Comparison of ENCODE assay signal across 32 mouse cellular contexts in genomic region chr9:38744619-38745315, GRCm38 (mm10). TPM values are rescaled to one million over a fixed set of nuclear protein-coding genes. Genes with fewer than 3 reads are reported as not detected.
A peak's percentile ranks its signal among the peaks of the same experiment; 100 is the strongest.
DNase-seq lines count a peak whose midpoint lies in the region; ATAC-seq lines count a peak whose summit lies in the region.
"Had no signal": no experiment of that assay in that cellular context is flagged by ENCODE, and none has a peak within 500 bp of the region (broad histone marks: within the 10 kb centered on the region; RNA-seq: fewer than 3 reads in every experiment).

No protein-coding gene starts in this region.

- H3K27me3 ChIP-seq in heart, embryonic 12.5 days (replicated peaks) = no peaks in the 10 kb centered on the region
- H3K27me3 ChIP-seq in liver, embryonic 15.5 days = no peaks in the 10 kb centered on the region
- H3K27me3 ChIP-seq: forebrain, embryonic 12.5 days; heart, embryonic 13.5 days; hindbrain, embryonic 13.5 days; limb, embryonic 15.5 days; neural tube, embryonic 15.5 days had no signal

- peaks cover 11% of the 10 kb centered on the region; the same call in 1 of the 2 replicates for H3K36me3 ChIP-seq in heart, embryonic 12.5 days
- H3K36me3 ChIP-seq in liver, embryonic 15.5 days (replicated peaks) = no peaks in the 10 kb centered on the region
- H3K36me3 ChIP-seq: forebrain, embryonic 12.5 days; hindbrain, embryonic 13.5 days; neural tube, embryonic 15.5 days had no signal

- DNase-seq in heart, postnatal 4 days = no peak
- no peak for DNase-seq in T-cell, adult 2 months (ENCODE audit: low spot score)
- DNase-seq in testis, postnatal 14 days (ENCODE audit: low spot score) = no peak
- no peak for DNase-seq in right cerebral cortex, postnatal 10 days (ENCODE audit: low spot score in 2 of 2)
- DNase-seq: cerebellum, adult 9-10 months; gastrocnemius, postnatal 25 days; heart, adult 18-20 months; kidney, adult 11 months; left cerebral cortex, postnatal 4 days; right cerebral cortex, adult 18-20 months; thymus, postnatal 14 days had no signal

- H3K27ac ChIP-seq in heart, embryonic 12.5 days (ENCODE audit: poor library complexity, severe bottlenecking) = no peak overlapping the region
- peak overlapping the region; percentile 52; the same call in 1 of the 2 replicates for H3K27ac ChIP-seq in liver, embryonic 15.5 days (replicated peaks)
- H3K27ac ChIP-seq: forebrain, embryonic 12.5 days; heart, embryonic 13.5 days; hindbrain, embryonic 13.5 days; kidney, postnatal 0 days; limb, embryonic 15.5 days; macrophage; neural tube, embryonic 15.5 days had no signal

- no peak overlapping the region for H3K4me3 ChIP-seq in heart, embryonic 12.5 days
- no peak overlapping the region for H3K4me3 ChIP-seq in liver, embryonic 15.5 days (replicated peaks)
- H3K4me3 ChIP-seq: forebrain, embryonic 12.5 days; heart, embryonic 13.5 days; hindbrain, embryonic 13.5 days; limb, embryonic 15.5 days; neural tube, embryonic 15.5 days had no signal

- H3K4me2 ChIP-seq in heart, embryonic 12.5 days = no peak overlapping the region
- H3K4me2 ChIP-seq in liver, embryonic 15.5 days = peak overlapping the region; percentile 16
- H3K4me2 ChIP-seq: forebrain, embryonic 12.5 days; heart, embryonic 13.5 days; hindbrain, embryonic 13.5 days; limb, embryonic 15.5 days; midbrain, embryonic 11.5 days; neural tube, embryonic 15.5 days had no signal

- 0 out of 2 replicates have a peak, but pooled peaks cover 3% of the 10 kb centered on the region for H3K4me1 ChIP-seq in heart, embryonic 12.5 days (replicated peaks)
- peaks cover 15% of the 10 kb centered on the region; the same call in 1 of the 2 replicates for H3K4me1 ChIP-seq in liver, embryonic 15.5 days (replicated peaks)
- H3K4me1 ChIP-seq: forebrain, embryonic 12.5 days; heart, embryonic 13.5 days; hindbrain, embryonic 13.5 days; limb, embryonic 15.5 days; neural tube, embryonic 15.5 days had no signal

- H3K9me3 ChIP-seq in heart, embryonic 12.5 days (replicated peaks) = no peaks in the 10 kb centered on the region
- no peaks in the 10 kb centered on the region for H3K9me3 ChIP-seq in liver, embryonic 15.5 days (replicated peaks)
- H3K9me3 ChIP-seq: forebrain, embryonic 12.5 days; heart, embryonic 13.5 days; hindbrain, embryonic 13.5 days; limb, embryonic 15.5 days; neural tube, embryonic 15.5 days had no signal

- H3K9ac ChIP-seq in heart, embryonic 12.5 days = no peak overlapping the region
- no peak overlapping the region for H3K9ac ChIP-seq in liver, embryonic 15.5 days
- H3K9ac ChIP-seq: forebrain, embryonic 12.5 days; heart, embryonic 13.5 days; hindbrain, embryonic 13.5 days; limb, embryonic 15.5 days; neural tube, embryonic 15.5 days had no signal

- ATAC-seq in heart, embryonic 12.5 days (ENCODE audit: insufficient number of reproducible peaks, low FRiP score) = peak; percentile 33; the same call in 1 of the 2 replicates
- peak; percentile 92 for ATAC-seq in erythroid progenitor cell, adult 5-6 weeks (replicated peaks; ENCODE audit: low FRiP score, poor library complexity, severe bottlenecking)
- peak; percentile 98 for ATAC-seq in liver, embryonic 15.5 days (ENCODE audit: insufficient read depth)

- WGBS in heart, embryonic 12.5 days = 63% methylated on average over 4 of the region's 4 CpGs
- WGBS in liver, embryonic 15.5 days (ENCODE audit: insufficient replicate concordance) = 37% methylated on average over 4 of the region's 4 CpGs

RNA-seq across cellular contexts. Expression of gene Olfr920, which starts 7.3 kb away (rescaled TPM):
- 0.03 TPM in 1 of 2 replicates, not detected in the other for polyA plus RNA-seq in heart, embryonic 12.5 days (2016; fragmentation: Nextera tagmentation; extraction: Ambion mirVana)
- under 1 TPM; 0.07 to 0.14 TPM for total RNA-seq in heart, postnatal 4 days (2021)
- not detected in 2 replicates for total RNA-seq in erythroid progenitor cell, adult 5-6 weeks (2015; ENCODE audit: low replicate concordance)
- total RNA-seq in erythroid progenitor cell, adult 5-6 weeks (2017; ENCODE audit: low replicate concordance) = 0.26 TPM in 1 of 2 replicates, not detected in the other
- polyA plus RNA-seq in liver, embryonic 15.5 days (2015; fragmentation: Nextera tagmentation; extraction: Ambion mirVana) = 0.02 TPM in 1 of 2 replicates, not detected in the other
- total RNA-seq: layer of hippocampus, postnatal 10 days had no signal
- polyA plus RNA-seq: embryonic facial prominence, embryonic 11.5 days; forebrain, embryonic 12.5 days; hindbrain, embryonic 13.5 days; lung, embryonic 16.5 days; midbrain, embryonic 11.5 days; neural tube, embryonic 15.5 days had no signal

RNA-seq across cellular contexts. Expression of gene Vwa5a, which starts 26.7 kb away (rescaled TPM):
- polyA plus RNA-seq in heart, embryonic 12.5 days (2016; fragmentation: Nextera tagmentation; extraction: Ambion mirVana) = 19.3 and 21.3 TPM in 2 replicates
- total RNA-seq in heart, postnatal 4 days (2021) = 10 to 100 TPM; 25.9 to 27.5 TPM
- 5.4 and 8.8 TPM in 2 replicates for total RNA-seq in erythroid progenitor cell, adult 5-6 weeks (2015; ENCODE audit: low replicate concordance)
- total RNA-seq in erythroid progenitor cell, adult 5-6 weeks (2017; ENCODE audit: low replicate concordance) = 3.9 and 5.1 TPM in 2 replicates
- 7.8 and 8.2 TPM in 2 replicates for polyA plus RNA-seq in liver, embryonic 15.5 days (2015; fragmentation: Nextera tagmentation; extraction: Ambion mirVana)

RNA-seq across cellular contexts. Expression of gene Olfr921, which starts 28.1 kb away (rescaled TPM):
- polyA plus RNA-seq in heart, embryonic 12.5 days (2016; fragmentation: Nextera tagmentation; extraction: Ambion mirVana) = not detected in 2 replicates
- total RNA-seq in heart, postnatal 4 days (2021) = not detected
- total RNA-seq in erythroid progenitor cell, adult 5-6 weeks (2015; ENCODE audit: low replicate concordance) = not detected in 2 replicates
- not detected in 2 replicates for total RNA-seq in erythroid progenitor cell, adult 5-6 weeks (2017; ENCODE audit: low replicate concordance)
- polyA plus RNA-seq in liver, embryonic 15.5 days (2015; fragmentation: Nextera tagmentation; extraction: Ambion mirVana) = not detected in 2 replicates
- total RNA-seq: adrenal gland, adult 18-20 months; adrenal gland, postnatal 4 days; gastrocnemius, postnatal 25 days; heart, adult 18-20 months; heart, postnatal 25 days; layer of hippocampus, postnatal 10 days; left cerebral cortex, adult 8-10 months; left cerebral cortex, postnatal 4 days; midbrain, postnatal 0 days had no signal
- polyA plus RNA-seq: cortical plate, adult 2 months; embryonic facial prominence, embryonic 11.5 days; forebrain, embryonic 12.5 days; heart, embryonic 13.5 days; hindbrain, embryonic 13.5 days; kidney, postnatal 0 days; large intestine, adult 2 months; limb, embryonic 15.5 days; lung, embryonic 16.5 days; macrophage; midbrain, embryonic 11.5 days; midbrain, postnatal 0 days; neural tube, embryonic 15.5 days had no signal

RNA-seq across cellular contexts. Expression of gene Olfr919, which starts 41.3 kb away (rescaled TPM):
- not detected in 2 replicates for polyA plus RNA-seq in heart, embryonic 12.5 days (2016; fragmentation: Nextera tagmentation; extraction: Ambion mirVana)
- not detected for total RNA-seq in heart, postnatal 4 days (2021)
- total RNA-seq in erythroid progenitor cell, adult 5-6 weeks (2015; ENCODE audit: low replicate concordance) = not detected in 2 replicates
- total RNA-seq in erythroid progenitor cell, adult 5-6 weeks (2017; ENCODE audit: low replicate concordance) = not detected in 2 replicates
- not detected in 2 replicates for polyA plus RNA-seq in liver, embryonic 15.5 days (2015; fragmentation: Nextera tagmentation; extraction: Ambion mirVana)
- total RNA-seq: adrenal gland, adult 18-20 months; adrenal gland, postnatal 4 days; gastrocnemius, postnatal 25 days; heart, adult 18-20 months; heart, postnatal 25 days; layer of hippocampus, postnatal 10 days; left cerebral cortex, adult 8-10 months; left cerebral cortex, postnatal 4 days; midbrain, postnatal 0 days had no signal
- polyA plus RNA-seq: cortical plate, adult 2 months; embryonic facial prominence, embryonic 11.5 days; forebrain, embryonic 12.5 days; heart, embryonic 13.5 days; hindbrain, embryonic 13.5 days; kidney, postnatal 0 days; large intestine, adult 2 months; limb, embryonic 15.5 days; lung, embryonic 16.5 days; macrophage; midbrain, embryonic 11.5 days; midbrain, postnatal 0 days; neural tube, embryonic 15.5 days had no signal

Comparison
In these comparisons a context has a peak if more than half of its experiments do, and no peak if none do; other contexts are left out.
1. ATAC-seq: peak in every context shown above with its lines; median percentile 98 in liver, embryonic 15.5 days; 92 in erythroid progenitor cell, adult 5-6 weeks; 33 in heart, embryonic 12.5 days.